Mouse (Mus musculus) kidney, postnatal 10 days (tissue): ENCODE data around the gene Gpx8.

Experiments
- DNase-seq: peaks from one replicate; pipeline ENCODE4 v3.0.0; 2021; ENCODE audit warnings: mixed read lengths

Gpx8 gene

GRCm38 (mm10) chr13:113046211-113046883 lies at the start of gene Gpx8:
Gene Gpx8, minus strand, starts transcription at chr13:113046410.
- DNase-seq = peak; percentile 82

DNA sequence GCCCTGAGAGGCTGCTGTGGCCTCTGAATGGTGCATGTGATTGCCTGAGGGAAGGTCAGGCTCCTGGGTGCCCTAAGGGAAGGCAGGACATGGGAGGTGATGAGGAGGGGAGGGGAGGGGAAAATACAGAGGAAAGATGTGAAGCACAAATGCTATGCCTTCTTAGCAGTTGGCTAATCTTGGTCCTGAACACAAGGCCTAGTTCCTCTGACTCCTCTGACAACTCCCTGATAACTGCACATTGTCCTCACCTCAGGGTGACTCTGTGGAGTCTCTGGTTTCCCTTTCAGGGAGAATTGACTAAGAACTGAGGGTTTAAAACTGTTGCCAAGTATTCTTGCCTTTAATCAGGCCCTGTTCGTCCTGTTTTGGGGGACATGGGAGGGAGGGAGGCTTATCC lies 48.4 kb upstream of the Gpx8 start:
- no peak for DNase-seq

DNA sequence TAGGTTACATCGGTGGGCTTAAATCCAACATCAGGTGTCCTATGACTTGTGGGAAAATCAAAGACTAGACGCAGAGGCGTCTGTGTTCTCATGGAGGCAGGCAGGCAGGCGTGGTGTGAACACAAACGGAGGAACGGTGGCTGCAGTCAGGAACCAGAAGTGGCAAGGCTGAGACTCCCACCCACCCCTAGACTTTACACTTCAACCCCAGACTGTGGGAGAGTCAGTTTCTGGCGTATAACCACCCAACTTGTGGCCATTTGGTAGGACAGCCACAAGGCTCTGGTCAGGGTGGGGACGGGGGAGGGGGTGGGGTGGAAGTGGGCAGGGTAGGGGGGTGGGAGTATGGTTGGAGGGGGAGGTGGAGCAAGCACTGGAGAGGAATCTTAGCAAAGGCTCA lies 44.3 kb upstream of the Gpx8 start:
- DNase-seq = no peak

GRCm38 (mm10) chr13:113087226-113088017 lies 41.2 kb upstream of the Gpx8 start:
- DNase-seq = no peak

DNA sequence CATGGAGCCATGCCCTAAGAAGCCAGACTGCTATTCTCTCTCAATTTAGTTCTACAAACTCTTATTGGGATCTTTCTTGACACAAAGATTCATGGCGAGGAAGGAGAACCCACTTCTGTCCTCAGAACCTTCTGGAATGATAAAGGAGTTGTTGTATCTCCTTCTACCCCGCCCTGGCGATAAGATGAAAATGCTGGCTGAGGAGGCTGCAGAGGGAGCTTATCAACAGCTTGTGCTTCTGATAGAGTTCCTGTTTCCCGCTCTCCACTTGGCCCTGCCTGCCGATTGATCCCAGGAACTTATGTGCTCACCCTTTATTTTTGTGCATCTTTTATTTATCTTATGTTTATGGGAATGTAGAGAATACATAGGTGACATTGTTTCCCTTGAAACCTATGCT lies 38.5 kb upstream of the Gpx8 start:
- no peak for DNase-seq

DNA sequence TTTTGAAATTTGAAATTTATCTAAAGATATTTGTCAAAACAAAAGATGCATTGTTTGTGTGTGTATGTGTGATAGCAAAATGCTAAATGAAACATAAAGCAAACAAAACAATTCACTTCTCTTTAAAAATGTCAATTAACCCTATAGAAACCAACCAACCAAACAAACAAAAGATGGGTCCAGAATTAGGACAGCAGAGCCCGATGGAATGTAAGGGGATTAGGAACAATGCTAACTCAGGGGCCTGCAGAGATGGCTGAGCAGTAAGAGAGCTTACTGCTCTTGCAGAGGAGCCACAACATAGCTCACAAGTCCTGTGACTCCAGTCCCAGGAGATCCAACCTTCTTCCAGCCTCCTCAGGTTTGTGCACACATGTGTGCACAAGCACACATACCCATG lies 35.9 kb upstream of the Gpx8 start:
- no peak for DNase-seq

DNA sequence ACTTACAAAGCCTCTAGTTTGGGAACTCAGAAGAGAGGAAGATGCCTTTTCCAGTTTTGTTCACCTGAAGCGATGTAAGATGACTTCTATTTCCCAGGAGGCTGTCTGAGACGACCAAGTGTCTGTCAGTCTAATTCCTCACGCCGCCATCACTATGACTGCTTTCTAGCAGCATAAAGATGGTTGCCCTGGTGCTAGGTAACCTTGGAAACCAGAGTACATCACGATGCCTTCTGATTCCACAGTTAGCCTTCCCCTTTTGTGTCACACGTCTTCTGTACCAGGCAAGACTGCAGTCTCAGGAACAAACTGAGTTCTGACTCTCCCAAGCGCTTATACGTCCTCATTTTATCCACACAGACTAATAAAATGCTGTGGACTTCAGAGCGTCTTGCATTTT lies 32.8 kb upstream of the Gpx8 start:
- DNase-seq = no peak

DNA sequence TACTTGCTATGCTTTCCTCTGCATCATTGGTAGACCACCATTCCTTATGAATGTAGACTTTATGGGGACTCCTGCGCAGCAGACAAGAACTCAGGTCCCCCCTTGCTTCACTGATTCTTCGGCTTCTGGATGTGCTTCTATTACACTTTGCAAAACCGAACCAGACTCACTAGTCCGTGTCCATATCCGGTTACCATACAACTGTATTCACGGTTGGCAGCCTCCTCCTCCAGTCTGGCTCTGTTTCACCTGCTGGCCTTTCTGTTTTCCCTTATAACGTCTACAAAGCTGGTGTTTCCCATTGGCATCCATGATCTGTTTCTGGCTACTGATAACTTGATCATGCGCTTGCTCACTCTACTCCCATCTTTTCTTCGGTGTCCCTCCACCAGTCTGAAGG lies 18.3 kb upstream of the Gpx8 start:
- DNase-seq = no peak

DNA sequence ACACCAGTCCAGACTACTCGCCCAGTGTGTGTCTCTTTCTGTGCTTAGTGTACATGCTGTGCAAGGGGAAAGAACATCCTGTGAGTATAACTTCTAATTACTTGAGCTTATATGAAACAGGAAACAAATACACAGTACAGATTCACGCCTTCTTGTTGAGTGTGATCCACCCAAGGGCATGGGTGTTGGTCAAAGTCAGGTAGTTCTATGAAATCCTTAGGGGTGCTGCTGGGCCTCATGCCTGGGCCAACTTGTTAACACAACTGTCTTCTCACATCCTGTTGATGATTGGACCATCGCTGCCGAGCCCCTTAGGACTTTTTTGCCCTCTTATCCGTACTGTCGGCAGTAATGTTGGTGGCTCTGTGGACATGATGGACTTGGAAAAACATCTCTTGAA lies 15.5 kb upstream of the Gpx8 start:
- no peak for DNase-seq

GRCm38 (mm10) chr13:113055826-113056225 lies 9.6 kb upstream of the Gpx8 start:
- peak; percentile 45 for DNase-seq

DNA sequence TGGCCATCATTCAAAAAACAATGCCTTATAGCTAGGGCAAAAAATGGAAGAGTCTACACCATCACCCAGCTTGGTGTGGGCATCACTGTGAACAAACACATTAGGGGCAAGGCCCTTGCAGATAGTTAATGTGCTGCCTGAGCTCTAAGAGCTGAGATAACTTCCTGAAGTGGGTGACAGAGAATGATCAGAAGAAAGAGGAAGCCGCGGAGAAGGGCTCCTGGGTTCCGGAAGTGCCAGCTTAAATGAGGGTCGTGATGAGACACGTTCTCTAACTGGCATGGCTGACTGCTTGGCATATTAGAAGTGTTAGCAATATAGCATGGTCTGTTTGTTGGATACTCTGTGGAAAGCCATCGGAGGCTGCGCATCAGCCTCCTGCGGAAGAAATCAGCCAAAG lies 8.0 kb upstream of the Gpx8 start:
- DNase-seq = no peak

DNA sequence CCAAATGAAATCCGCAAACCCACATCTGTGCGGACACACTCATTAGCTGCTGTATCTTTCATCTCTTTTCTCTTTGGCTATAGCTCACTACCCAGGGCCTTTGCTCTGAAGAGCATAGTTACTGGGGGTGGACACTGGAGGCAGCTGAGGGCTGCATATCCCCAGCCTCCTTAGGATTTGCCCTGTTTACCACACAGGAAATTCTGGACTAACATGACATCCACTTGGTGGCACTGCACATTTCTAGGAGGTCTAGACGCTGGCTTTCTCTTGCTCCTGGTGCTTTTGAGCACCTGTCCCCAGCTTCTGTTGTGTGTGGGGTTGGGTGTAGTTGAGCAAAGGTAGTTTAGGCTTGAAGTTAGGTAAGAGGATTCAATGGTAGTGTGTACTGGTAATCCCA lies 1.4 kb upstream of the Gpx8 start:
- DNase-seq = no peak

DNA sequence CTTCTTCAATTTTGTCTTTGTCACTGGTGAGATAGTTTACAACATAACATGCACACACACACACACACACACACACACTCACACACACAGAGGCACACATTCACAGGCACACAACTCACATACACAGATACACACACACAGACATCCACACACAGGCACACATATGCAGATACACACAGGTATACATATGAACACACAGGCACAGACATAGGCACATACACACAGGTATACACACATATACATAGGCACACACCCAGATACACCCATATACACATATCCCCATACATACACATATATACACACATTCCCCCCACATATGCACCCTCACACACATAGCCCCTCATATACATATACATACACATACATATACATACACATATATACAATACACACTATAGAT lies 808 bp upstream of the Gpx8 start:
- DNase-seq = no peak

DNA sequence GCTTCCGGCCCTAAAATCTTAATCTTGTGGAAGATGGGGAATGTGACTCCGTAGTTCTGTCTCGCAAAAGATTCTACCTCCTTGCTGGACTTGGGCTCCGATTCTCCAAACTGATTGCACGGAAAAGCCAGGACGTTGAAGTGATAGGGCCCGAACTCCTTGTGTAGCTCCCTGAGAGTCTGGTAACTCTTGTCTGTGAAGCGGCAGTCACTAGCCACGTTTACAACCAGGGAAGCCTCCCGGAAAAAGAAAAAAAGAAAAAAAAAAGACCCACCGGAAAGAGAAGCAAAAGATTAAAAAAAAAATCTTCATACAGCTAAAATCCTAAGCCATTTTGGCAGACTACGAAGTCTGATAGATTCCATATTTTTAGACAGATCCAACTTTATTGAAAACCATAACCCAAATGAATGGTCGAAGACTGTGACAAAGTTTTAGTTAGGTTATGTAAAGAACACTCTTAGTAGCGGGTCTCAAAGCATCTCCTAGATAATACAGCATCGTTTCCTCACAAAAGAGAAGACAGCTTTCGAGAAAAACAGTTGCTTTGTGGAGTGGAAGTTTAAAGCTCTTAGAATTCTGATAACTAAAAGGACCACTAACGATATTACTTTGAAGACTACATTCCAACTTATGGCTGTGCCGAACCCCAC lies 626 bp downstream of the Gpx8 start:
- DNase-seq = no peak

- DNase-seq = no peak
Measured at GRCm38 (mm10) chr13:113044876-113045275, 1.3 kb downstream of the Gpx8 start.

- peak; percentile 82 for DNase-seq
Measured at GRCm38 (mm10) chr13:113035852-113036251, 10.4 kb downstream of the Gpx8 start.

GRCm38 (mm10) chr13:113034950-113035421 lies 11.2 kb downstream of the Gpx8 start, which contains the start of gene Cdc20b:
Gene Cdc20b, plus strand, starts transcription at chr13:113035111.
- peak; percentile 63 for DNase-seq

- DNase-seq = no peak
Measured at GRCm38 (mm10) chr13:113034271-113034886, 11.8 kb downstream of the Gpx8 start.

- DNase-seq = no peak
Measured at GRCm38 (mm10) chr13:113032831-113033230, 13.4 kb downstream of the Gpx8 start.

DNA sequence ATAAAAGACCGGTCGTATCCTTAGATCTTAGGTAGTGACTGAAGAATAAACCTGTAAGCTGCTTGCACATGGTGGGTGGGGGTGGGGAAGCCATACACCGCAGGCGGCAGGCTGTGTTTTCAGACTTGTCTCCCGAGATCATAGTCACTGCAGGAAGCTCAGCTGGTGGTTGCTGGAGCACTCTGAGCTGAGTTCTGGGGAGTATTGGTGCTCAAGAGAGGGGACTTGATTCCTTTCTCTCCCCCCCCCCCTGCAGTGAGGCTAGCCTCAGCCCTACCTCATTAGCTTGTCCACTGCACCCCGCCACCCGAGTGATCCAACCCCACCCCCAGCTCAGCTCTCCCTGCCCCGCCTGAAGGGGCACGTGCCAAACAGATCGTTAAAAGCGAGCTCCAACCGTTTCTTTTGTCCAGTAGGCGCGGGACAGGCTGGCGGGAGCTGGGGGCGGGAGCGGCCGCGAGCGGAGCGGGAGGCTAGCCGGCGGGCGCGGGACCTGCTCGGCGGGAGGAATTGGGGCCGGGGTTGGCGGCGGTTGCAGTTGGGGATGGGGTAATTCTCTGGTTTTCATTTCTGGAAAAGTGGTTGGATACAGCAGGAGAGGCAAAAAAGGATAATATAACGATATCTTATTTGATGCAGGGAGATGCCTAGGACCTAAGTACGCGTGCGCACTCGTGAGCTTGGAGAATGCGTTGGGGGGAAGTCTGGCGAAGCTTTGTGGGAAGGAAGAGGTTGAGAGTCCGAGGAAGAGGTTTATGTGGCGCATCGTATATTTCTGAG lies 14.2 kb downstream of the Gpx8 start:
- peak; percentile 34 for DNase-seq

- DNase-seq = no peak
Measured at GRCm38 (mm10) chr13:113031351-113031750, 14.9 kb downstream of the Gpx8 start.
